ENCODE assay signal across 8 mouse cellular contexts in genomic region chr8:11477178-11477553, GRCm38 (mm10). TPM values are rescaled to one million over a fixed set of nuclear protein-coding genes. Genes with fewer than 3 reads are reported as not detected.
A peak's percentile ranks its signal among the peaks of the same experiment; 100 is the strongest.
DNase-seq lines count a peak whose midpoint lies in the region; ATAC-seq and TF ChIP-seq lines count a peak whose summit lies in the region.

No protein-coding gene starts in this region.

- H3K27me3 ChIP-seq in heart, embryonic 13.5 days (replicated peaks) = peaks cover 53% of the 10 kb centered on the region
- H3K27me3 ChIP-seq in hindbrain, embryonic 13.5 days = peaks cover 96% of the 10 kb centered on the region
- H3K27me3 ChIP-seq in midbrain, embryonic 10.5 days (ENCODE audit: low read depth, poor library complexity, severe bottlenecking) = peaks cover 98% of the 10 kb centered on the region

- H3K9me3 ChIP-seq in heart, embryonic 13.5 days = no peaks in the 10 kb centered on the region
- no peaks in the 10 kb centered on the region for H3K9me3 ChIP-seq in ES-E14 (ENCODE audit: control insufficient read depth, insufficient read depth, low read depth, low read length)
- no peaks in the 10 kb centered on the region for H3K9me3 ChIP-seq in hindbrain, embryonic 13.5 days
- H3K9me3 ChIP-seq in midbrain, embryonic 10.5 days (replicated peaks) = no peaks in the 10 kb centered on the region

- DNase-seq in heart, adult 9 months (ENCODE audit: low spot score in 2 of 2) = no peak
- DNase-seq in ES-E14 (ENCODE audit: low read depth, low spot score) = no peak
- DNase-seq in midbrain, embryonic 10.5 days (ENCODE audit: low spot score) = no peak
- DNase-seq in cerebellum, adult 11-12 months = no peak
- no peak for DNase-seq in embryo, embryonic 9.5 days (ENCODE audit: extremely low spot score)

- WGBS in heart, embryonic 13.5 days = 5% methylated on average over 9 of the region's 9 CpGs
- WGBS in hindbrain, embryonic 13.5 days = 4% methylated on average over 9 of the region's 9 CpGs
- 6% methylated on average over 9 of the region's 9 CpGs for WGBS in midbrain, embryonic 10.5 days

- no peaks in the 10 kb centered on the region for H3K36me3 ChIP-seq in heart, embryonic 13.5 days
- no peaks in the 10 kb centered on the region for H3K36me3 ChIP-seq in ES-E14 (ENCODE audit: control insufficient read depth, insufficient read depth, low read length, poor library complexity, severe bottlenecking)
- H3K36me3 ChIP-seq in hindbrain, embryonic 13.5 days = no peaks in the 10 kb centered on the region
- no peaks in the 10 kb centered on the region for H3K36me3 ChIP-seq in midbrain, embryonic 10.5 days

- no peak for ATAC-seq in heart, embryonic 13.5 days (ENCODE audit: extremely low read depth, insufficient number of reproducible peaks, low FRiP score, low TSS enrichment)
- no peak for ATAC-seq in hindbrain, embryonic 13.5 days (ENCODE audit: low FRiP score)
- ATAC-seq in frontal cortex, adult (ENCODE audit: low TSS enrichment) = no peak

- peak overlapping the region; percentile 66 for H3K4me3 ChIP-seq in heart, embryonic 13.5 days
- peak overlapping the region; percentile 28 to 33; a peak in 2 of 4 replicates for H3K4me3 ChIP-seq in ES-E14 (ENCODE audit: insufficient read depth in 1 of 2, low read depth in 1 of 2, low read length in 2 of 2, poor library complexity in 1 of 2, severe bottlenecking in 1 of 2)
- H3K4me3 ChIP-seq in hindbrain, embryonic 13.5 days = peak overlapping the region; percentile 49
- H3K4me3 ChIP-seq in midbrain, embryonic 10.5 days = peak overlapping the region; percentile 34

- H3K9ac ChIP-seq in heart, embryonic 13.5 days = peak overlapping the region; percentile 89
- H3K9ac ChIP-seq in ES-E14 (ENCODE audit: insufficient read depth, low read depth, low read length, poor library complexity, severe bottlenecking) = no peak overlapping the region
- H3K9ac ChIP-seq in hindbrain, embryonic 13.5 days = peak overlapping the region; percentile 31; the same call in 1 of the 2 replicates

- H3K4me1 ChIP-seq in heart, embryonic 13.5 days = peaks cover 83% of the 10 kb centered on the region
- H3K4me1 ChIP-seq in ES-E14 (ENCODE audit: control insufficient read depth in 2 of 2, insufficient read depth in 2 of 2, low read length in 2 of 2, poor library complexity in 1 of 2) = peaks cover 2 to 10% of the 10 kb centered on the region in 2 experiments; a peak in 2 of 4 replicates
- peaks cover 31% of the 10 kb centered on the region for H3K4me1 ChIP-seq in hindbrain, embryonic 13.5 days (replicated peaks)
- H3K4me1 ChIP-seq in midbrain, embryonic 10.5 days = peaks cover 68% of the 10 kb centered on the region

- H3K27ac ChIP-seq in heart, embryonic 13.5 days (replicated peaks) = peak overlapping the region; percentile 95
- H3K27ac ChIP-seq in ES-E14 (ENCODE audit: insufficient read depth, low read depth, low read length, poor library complexity, severe bottlenecking) = no peak overlapping the region
- H3K27ac ChIP-seq in hindbrain, embryonic 13.5 days = no peak overlapping the region
- H3K27ac ChIP-seq in midbrain, embryonic 10.5 days (replicated peaks) = no peak overlapping the region

- peak overlapping the region; percentile 96 for H3K4me2 ChIP-seq in heart, embryonic 13.5 days
- peak overlapping the region; percentile 74 for H3K4me2 ChIP-seq in hindbrain, embryonic 13.5 days

- in situ Hi-C loops in ES-E14 (cut with MboI; ENCODE audit: low sequenced_read_pairs in 2 of 2, unreplicated experiment in 2 of 2) = loop anchor here in 1 of 2 experiments (25.0 kb wide), 1 partner anchor 910 kb away; the partner anchor contains the start of gene Sox1

TF ChIP-seq in ES-E14, 5 proteins besides CTCF, POLR2A, EP300 and RAD21:
- TF ChIP-seq CHD2 (IDR thresholded peaks at IDR 0.05; ENCODE audit: low read depth, low read length) (no peak), ZC3H11A (IDR thresholded peaks at IDR 0.05; ENCODE audit: borderline replicate concordance, low read depth, low read length) (no peak), HCFC1 (IDR thresholded peaks at IDR 0.05; ENCODE audit: borderline replicate concordance, insufficient read depth, low read length) (no peak), ZNF384 (IDR thresholded peaks at IDR 0.05; ENCODE audit: low read depth, low read length) (no peak), MAFK (IDR thresholded peaks at IDR 0.05; ENCODE audit: insufficient read depth, low read depth, low read length) (no peak)

RNA-seq across cellular contexts. Expression of gene Rab20, which starts 1.3 kb away (rescaled TPM):
- polyA plus RNA-seq in heart, embryonic 13.5 days (2015; fragmentation: Nextera tagmentation; extraction: Ambion mirVana) = 28.1 and 30.1 TPM in 2 replicates
- 0.74 and 2.2 TPM in 2 replicates for total RNA-seq in ES-E14 (2012; rRNA removed)
- polyA plus RNA-seq in hindbrain, embryonic 13.5 days (2015; fragmentation: Nextera tagmentation; extraction: Ambion mirVana) = 1.1 and 1.8 TPM in 2 replicates
- polyA plus RNA-seq in midbrain, embryonic 10.5 days (2016; fragmentation: Nextera tagmentation; extraction: Ambion mirVana) = 0.60 and 1.3 TPM in 2 replicates

RNA-seq across cellular contexts. Expression of gene Naxd, which starts 20.1 kb away (rescaled TPM):
- polyA plus RNA-seq in heart, embryonic 13.5 days (2015; fragmentation: Nextera tagmentation; extraction: Ambion mirVana) = 73.5 and 77.8 TPM in 2 replicates
- total RNA-seq in ES-E14 (2012; rRNA removed) = 42.7 and 55.2 TPM in 2 replicates
- polyA plus RNA-seq in hindbrain, embryonic 13.5 days (2015; fragmentation: Nextera tagmentation; extraction: Ambion mirVana) = 153 and 161 TPM in 2 replicates
- 114 and 116 TPM in 2 replicates for polyA plus RNA-seq in midbrain, embryonic 10.5 days (2016; fragmentation: Nextera tagmentation; extraction: Ambion mirVana)

Comparison
In these comparisons a context has a peak if more than half of its experiments do, and no peak if none do; other contexts are left out.
1. RNA of gene Rab20, which starts 1.3 kb away (polyA plus RNA-seq): 28.1 to 30.1 TPM in heart, embryonic 13.5 days; 1.1 to 1.8 TPM in hindbrain, embryonic 13.5 days and 0.60 to 1.3 TPM in midbrain, embryonic 10.5 days; every median in the first group is over 10 times any median in the second.
2. Peak in every context shown above with its lines, with median percentiles within 50 percentile points of each other: H3K4me3 ChIP-seq.